Mouse (Mus musculus): Measurements from ENCODE around the gene Ephx3. TPM values are rescaled to one million over a fixed set of nuclear protein-coding genes. Genes with fewer than 3 reads are reported as not detected.

Ephx3 gene
- polyA plus RNA-seq (2021; fragmentation: Nextera tagmentation), result 0.13 TPM in 1 of 2 replicates, not detected in the other
- long read RNA-seq, experiment 1, result 0 reads
- long read RNA-seq, experiment 2, partial matches to known transcripts, result 0 of 2 reads
- long read RNA-seq, experiment 2, other reads (novel, unspliced or antisense), result 0 of 2 reads

GRCm38 (mm10) chr17:32188863-32189636 is at the start of gene Ephx3:
Gene Ephx3 (minus strand): TSS chr17:32189549.

GRCm38 (mm10) chr17:32166687-32167086 is 22.7 kb downstream of the Ephx3 start, which contains the start of gene Notch3:
Gene Notch3 (minus strand): TSS chr17:32166852.

Other genes starting within 250 kb of the Ephx3 start
- gene Rrp1b, start 153.4 kb downstream of the Ephx3 start, polyA plus RNA-seq (2021; fragmentation: Nextera tagmentation), result 5.6 and 6.6 TPM in 2 replicates
- 0.18 and 0.40 TPM in 2 replicates for gene Hsf2bp, start 153.2 kb downstream of the Ephx3 start, polyA plus RNA-seq (2021; fragmentation: Nextera tagmentation)
- gene Notch3, start 22.7 kb downstream of the Ephx3 start, polyA plus RNA-seq (2021; fragmentation: Nextera tagmentation), result 0.28 and 0.39 TPM in 2 replicates
- gene Brd4, start 95.2 kb upstream of the Ephx3 start, polyA plus RNA-seq (2021; fragmentation: Nextera tagmentation), result 13.7 and 15.7 TPM in 2 replicates
- 6.3 and 7.4 TPM in 2 replicates for gene Akap8, start 131.7 kb upstream of the Ephx3 start, polyA plus RNA-seq (2021; fragmentation: Nextera tagmentation)
- gene Akap8l, start 161.1 kb upstream of the Ephx3 start, polyA plus RNA-seq (2021; fragmentation: Nextera tagmentation), result 29.5 and 30.4 TPM in 2 replicates
- 17.2 and 25.2 TPM in 2 replicates for gene Wiz, start 199.9 kb upstream of the Ephx3 start, polyA plus RNA-seq (2021; fragmentation: Nextera tagmentation)
- 1.2 and 1.5 TPM in 2 replicates for gene Rasal3, start 214.0 kb upstream of the Ephx3 start, polyA plus RNA-seq (2021; fragmentation: Nextera tagmentation)
- not detected in 2 replicates for gene Pglyrp2, start 234.6 kb upstream of the Ephx3 start, polyA plus RNA-seq (2021; fragmentation: Nextera tagmentation)